Mouse (Mus musculus): ENCODE data around the gene Ubn1. TPM values are rescaled to one million over a fixed set of nuclear protein-coding genes. Genes with fewer than 3 reads are reported as not detected.

Gene Ubn1
- polyA plus RNA-seq, 1 experiment from 2014 or later, result 16.6 TPM

GRCm38 (mm10) chr16:5013054-5013838, 36.6 kb upstream of the Ubn1 start, which contains the start of gene Rogdi:
TSS of gene Rogdi (minus strand) at chr16:5013553.
- under 1% methylated on average over 63 of the region's 63 CpGs for WGBS (ENCODE audit: insufficient replicate concordance)

DNA sequence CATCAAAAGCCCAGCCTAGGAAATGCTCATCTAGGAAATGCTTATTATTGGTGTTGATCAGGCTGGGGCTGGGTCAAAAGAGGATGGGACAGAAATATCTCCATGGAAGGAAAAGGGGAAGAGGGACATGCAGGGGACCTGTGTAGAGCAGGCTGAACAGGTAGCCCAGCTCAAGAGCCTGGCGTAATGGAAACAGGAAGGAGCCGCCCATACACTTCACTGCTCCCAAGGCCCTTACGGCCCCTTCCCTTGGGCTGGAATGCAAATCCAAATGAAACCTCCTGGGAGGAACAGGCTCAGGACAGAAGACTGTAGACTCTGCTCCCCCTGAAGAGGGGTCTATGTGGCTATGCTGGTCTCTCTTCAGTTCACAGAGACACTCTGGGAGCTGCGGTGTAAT, 35.3 kb upstream of the Ubn1 start:
- WGBS (ENCODE audit: insufficient replicate concordance), result 86% methylated on average over 4 of the region's 4 CpGs
- Histone ChIP-seq H3K4me2 (no peak overlapping the region), H3K9me3 (replicated peaks; ENCODE audit: control insufficient read depth, low read length) (no peaks in the 10 kb centered on the region), H3K27ac (ENCODE audit: low read depth, low read length) (no peak overlapping the region), H3K27me3 (ENCODE audit: control insufficient read depth, insufficient read depth, low read length) (no peaks in the 10 kb centered on the region), H3K4me3 (ENCODE audit: low read depth, low read length) (no peak overlapping the region), H3K9ac (ENCODE audit: low read depth, low read length) (no peak overlapping the region), H3K36me3 (ENCODE audit: control insufficient read depth, insufficient read depth, low read length) (peaks cover 36% of the 10 kb centered on the region), H3K4me1 (ENCODE audit: control insufficient read depth, insufficient read depth, low read length) (peaks cover 9% of the 10 kb centered on the region; the same call in 1 of the 2 replicates)
- ATAC-seq (replicated peaks; ENCODE audit: insufficient number of reproducible peaks, low FRiP score, low TSS enrichment), result no peak

More at GRCm38 (mm10) chr16:5013054-5013838, 36.6 kb upstream of the Ubn1 start, which contains the start of gene Rogdi:
- peak; percentile 96 for ATAC-seq (replicated peaks; ENCODE audit: insufficient number of reproducible peaks, low FRiP score, low TSS enrichment)
- Histone ChIP-seq H3K9ac (ENCODE audit: low read depth, low read length) (peak within 1 kb of the TSS; percentile 78), H3K4me1 (ENCODE audit: control insufficient read depth, insufficient read depth, low read length) (peaks cover 9% of the 10 kb centered on the region; the same call in 1 of the 2 replicates), H3K27me3 (ENCODE audit: control insufficient read depth, insufficient read depth, low read length) (no peaks in the 10 kb centered on the region), H3K36me3 (ENCODE audit: control insufficient read depth, insufficient read depth, low read length) (peaks cover 23% of the 10 kb centered on the region), H3K4me3 (ENCODE audit: low read depth, low read length) (peak within 1 kb of the TSS; percentile 72), H3K9me3 (replicated peaks; ENCODE audit: control insufficient read depth, low read length) (no peaks in the 10 kb centered on the region), H3K27ac (ENCODE audit: low read depth, low read length) (0 out of 2 replicates have a peak within 1 kb of the TSS, but pooled peaks have one; percentile 25), H3K4me2 (peak within 1 kb of the TSS; percentile 94)

GRCm38 (mm10) chr16:5024021-5024420, 25.8 kb upstream of the Ubn1 start:
- Histone ChIP-seq H3K27ac (ENCODE audit: low read depth, low read length) (no peak overlapping the region), H3K4me1 (ENCODE audit: control insufficient read depth, insufficient read depth, low read length) (no peaks in the 10 kb centered on the region), H3K9ac (ENCODE audit: low read depth, low read length) (no peak overlapping the region), H3K27me3 (ENCODE audit: control insufficient read depth, insufficient read depth, low read length) (no peaks in the 10 kb centered on the region), H3K4me2 (no peak overlapping the region), H3K36me3 (ENCODE audit: control insufficient read depth, insufficient read depth, low read length) (peaks cover 53% of the 10 kb centered on the region), H3K9me3 (replicated peaks; ENCODE audit: control insufficient read depth, low read length) (no peaks in the 10 kb centered on the region), H3K4me3 (ENCODE audit: low read depth, low read length) (no peak overlapping the region)
- ATAC-seq (replicated peaks; ENCODE audit: insufficient number of reproducible peaks, low FRiP score, low TSS enrichment), result no peak
- WGBS (ENCODE audit: insufficient replicate concordance), result 94% methylated on average over 3 of the region's 3 CpGs

GRCm38 (mm10) chr16:5029847-5030246, 20.0 kb upstream of the Ubn1 start:
- no peak for ATAC-seq (replicated peaks; ENCODE audit: insufficient number of reproducible peaks, low FRiP score, low TSS enrichment)
- H3K4me1 ChIP-seq (ENCODE audit: control insufficient read depth, insufficient read depth, low read length), result no peaks in the 10 kb centered on the region
- H3K9ac ChIP-seq (ENCODE audit: low read depth, low read length), result no peak overlapping the region
- H3K27me3 ChIP-seq (ENCODE audit: control insufficient read depth, insufficient read depth, low read length), result no peaks in the 10 kb centered on the region
- H3K4me2 ChIP-seq, result no peak overlapping the region
- H3K4me3 ChIP-seq (ENCODE audit: low read depth, low read length), result no peak overlapping the region
- no peaks in the 10 kb centered on the region for H3K9me3 ChIP-seq (replicated peaks; ENCODE audit: control insufficient read depth, low read length)
- no peak overlapping the region for H3K27ac ChIP-seq (ENCODE audit: low read depth, low read length)
- peaks cover 64% of the 10 kb centered on the region for H3K36me3 ChIP-seq (ENCODE audit: control insufficient read depth, insufficient read depth, low read length)
- WGBS (ENCODE audit: insufficient replicate concordance), result 73% methylated on average over 2 of the region's 2 CpGs

- Histone ChIP-seq H3K27ac (ENCODE audit: low read depth, low read length) (no peak overlapping the region), H3K9me3 (replicated peaks; ENCODE audit: control insufficient read depth, low read length) (no peaks in the 10 kb centered on the region), H3K9ac (ENCODE audit: low read depth, low read length) (no peak overlapping the region), H3K4me2 (no peak overlapping the region), H3K36me3 (ENCODE audit: control insufficient read depth, insufficient read depth, low read length) (peaks cover 66% of the 10 kb centered on the region), H3K27me3 (ENCODE audit: control insufficient read depth, insufficient read depth, low read length) (no peaks in the 10 kb centered on the region), H3K4me1 (ENCODE audit: control insufficient read depth, insufficient read depth, low read length) (no peaks in the 10 kb centered on the region), H3K4me3 (ENCODE audit: low read depth, low read length) (no peak overlapping the region)
- ATAC-seq (replicated peaks; ENCODE audit: insufficient number of reproducible peaks, low FRiP score, low TSS enrichment), result no peak
- 93% methylated on average over 3 of the region's 3 CpGs for WGBS (ENCODE audit: insufficient replicate concordance)
These were observed 14.3 kb upstream of the Ubn1 start for GRCm38 (mm10) chr16:5035591-5035990.

- WGBS (ENCODE audit: insufficient replicate concordance), result 88% methylated on average over 5 of the region's 5 CpGs
- peaks cover 62% of the 10 kb centered on the region for H3K36me3 ChIP-seq (ENCODE audit: control insufficient read depth, insufficient read depth, low read length)
- no peak overlapping the region for H3K27ac ChIP-seq (ENCODE audit: low read depth, low read length)
- H3K9me3 ChIP-seq (replicated peaks; ENCODE audit: control insufficient read depth, low read length), result no peaks in the 10 kb centered on the region
- no peak for ATAC-seq (replicated peaks; ENCODE audit: insufficient number of reproducible peaks, low FRiP score, low TSS enrichment)
- H3K27me3 ChIP-seq (ENCODE audit: control insufficient read depth, insufficient read depth, low read length), result no peaks in the 10 kb centered on the region
- no peak overlapping the region for H3K9ac ChIP-seq (ENCODE audit: low read depth, low read length)
- H3K4me3 ChIP-seq (ENCODE audit: low read depth, low read length), result no peak overlapping the region
- H3K4me2 ChIP-seq, result no peak overlapping the region
- H3K4me1 ChIP-seq (ENCODE audit: control insufficient read depth, insufficient read depth, low read length), result no peaks in the 10 kb centered on the region
These were observed 13.1 kb upstream of the Ubn1 start for GRCm38 (mm10) chr16:5036649-5037234.

- peaks cover 20% of the 10 kb centered on the region; the same call in 1 of the 2 replicates for H3K36me3 ChIP-seq (ENCODE audit: control insufficient read depth, insufficient read depth, low read length)
- H3K4me3 ChIP-seq (ENCODE audit: low read depth, low read length), result no peak overlapping the region
- 91% methylated on average over 3 of the region's 3 CpGs for WGBS (ENCODE audit: insufficient replicate concordance)
- no peaks in the 10 kb centered on the region for H3K27me3 ChIP-seq (ENCODE audit: control insufficient read depth, insufficient read depth, low read length)
- peaks cover 9% of the 10 kb centered on the region; the same call in 1 of the 2 replicates for H3K4me1 ChIP-seq (ENCODE audit: control insufficient read depth, insufficient read depth, low read length)
- H3K27ac ChIP-seq (ENCODE audit: low read depth, low read length), result no peak overlapping the region
- no peaks in the 10 kb centered on the region for H3K9me3 ChIP-seq (replicated peaks; ENCODE audit: control insufficient read depth, low read length)
- no peak overlapping the region for H3K9ac ChIP-seq (ENCODE audit: low read depth, low read length)
- ATAC-seq (replicated peaks; ENCODE audit: insufficient number of reproducible peaks, low FRiP score, low TSS enrichment), result no peak
- no peak overlapping the region for H3K4me2 ChIP-seq
These were observed 4.5 kb upstream of the Ubn1 start for GRCm38 (mm10) chr16:5045322-5045721.

- peak; percentile 65 for ATAC-seq (replicated peaks; ENCODE audit: insufficient number of reproducible peaks, low FRiP score, low TSS enrichment)
- Histone ChIP-seq H3K4me3 (ENCODE audit: low read depth, low read length) (peak overlapping the region; percentile 97), H3K9me3 (replicated peaks; ENCODE audit: control insufficient read depth, low read length) (no peaks in the 10 kb centered on the region), H3K9ac (ENCODE audit: low read depth, low read length) (peak overlapping the region; percentile 94), H3K27me3 (ENCODE audit: control insufficient read depth, insufficient read depth, low read length) (no peaks in the 10 kb centered on the region), H3K4me2 (peak overlapping the region; percentile 96), H3K27ac (ENCODE audit: low read depth, low read length) (peak overlapping the region; percentile 72), H3K4me1 (ENCODE audit: control insufficient read depth, insufficient read depth, low read length) (peaks cover 14% of the 10 kb centered on the region; the same call in 1 of the 2 replicates), H3K36me3 (ENCODE audit: control insufficient read depth, insufficient read depth, low read length) (peaks cover 16% of the 10 kb centered on the region; the same call in 1 of the 2 replicates)
- under 1% methylated on average over 38 of the region's 38 CpGs for WGBS (ENCODE audit: insufficient replicate concordance)
These were observed 579 bp upstream of the Ubn1 start for GRCm38 (mm10) chr16:5049182-5049773.
